Mouse (Mus musculus): ENCODE measurements around the gene Cdiptos.

The Cdiptos gene

DNA sequence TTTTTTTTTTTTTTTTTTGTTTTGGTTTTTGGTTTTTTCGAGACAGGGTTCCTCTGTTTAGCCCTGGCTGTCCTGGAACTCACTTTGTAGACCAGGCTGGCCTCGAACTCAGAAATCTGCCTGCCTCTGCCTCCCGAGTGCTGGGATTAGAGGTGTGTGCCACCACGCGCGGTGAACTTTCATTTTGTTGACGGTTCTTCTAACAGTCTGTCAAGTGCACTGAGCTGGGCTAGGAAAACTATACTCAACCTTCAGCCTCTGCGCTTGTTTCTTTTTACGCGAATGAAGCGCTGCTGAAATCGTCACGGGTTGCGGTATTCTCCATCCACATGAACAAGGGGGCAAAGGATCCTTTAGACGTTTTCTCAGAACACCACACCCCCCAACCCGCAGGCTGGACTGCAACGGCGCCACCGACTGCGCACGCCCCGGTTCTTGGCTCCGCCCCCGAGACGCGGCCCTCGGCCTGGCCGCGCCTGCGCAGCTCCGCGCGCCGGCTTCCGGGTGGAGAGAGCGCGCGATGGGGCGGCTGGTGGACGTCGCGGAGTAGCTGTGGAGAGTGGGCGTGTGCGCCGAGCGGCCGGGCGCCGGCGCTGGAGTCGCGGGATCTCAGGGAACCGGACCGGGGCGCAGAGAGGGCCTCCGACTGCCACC is 47.4 kb downstream of the Cdiptos start, which contains the start of gene Kctd13:
TSS of gene Kctd13 (plus strand) at position 496 of the 654 bp plus-strand sequence.
- peak; percentile 81 for DNase-seq (ENCODE audit: low read depth, low spot score)

DNA sequence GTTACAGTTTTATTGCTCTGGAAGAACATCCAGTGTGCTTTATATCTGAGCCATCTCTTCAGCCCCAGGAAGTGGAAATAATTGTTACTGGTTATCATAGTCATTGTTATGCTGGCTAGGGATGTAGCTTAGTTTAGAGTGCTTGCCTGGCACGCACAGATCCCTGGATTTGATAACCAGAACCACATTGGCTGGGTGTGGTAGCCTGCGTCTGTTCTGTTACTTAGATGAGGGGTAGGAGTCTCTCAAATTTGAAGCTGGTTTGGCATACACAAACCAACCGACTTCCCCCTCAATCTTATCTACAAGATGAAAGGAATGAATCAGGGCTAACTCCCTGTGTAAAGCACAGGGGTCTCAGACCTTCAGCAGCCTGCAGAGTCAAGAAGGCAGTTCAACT is 49.6 kb downstream of the Cdiptos start:
- no peak for DNase-seq (ENCODE audit: low read depth, low spot score)

DNA sequence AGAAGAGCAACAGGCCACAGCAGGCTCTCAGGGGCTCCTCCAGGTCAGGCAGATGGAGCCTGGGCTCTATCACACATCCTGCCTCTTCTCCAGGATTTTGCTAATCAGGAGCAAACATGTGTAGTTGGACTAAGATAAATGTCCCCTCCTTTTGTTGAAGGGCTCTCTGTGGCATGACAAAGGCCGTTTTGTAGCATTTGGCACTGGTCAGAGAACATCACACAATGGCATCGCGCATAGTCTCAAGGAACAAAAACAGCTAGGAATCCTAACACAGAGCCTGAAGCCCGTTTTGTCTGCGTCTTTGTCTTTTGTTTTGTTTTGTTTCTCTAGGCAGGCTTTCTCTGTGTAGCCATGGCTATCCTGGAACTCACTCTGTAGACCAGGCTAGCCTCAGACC is 51.9 kb downstream of the Cdiptos start:
- no peak for DNase-seq (ENCODE audit: low read depth, low spot score)

DNA sequence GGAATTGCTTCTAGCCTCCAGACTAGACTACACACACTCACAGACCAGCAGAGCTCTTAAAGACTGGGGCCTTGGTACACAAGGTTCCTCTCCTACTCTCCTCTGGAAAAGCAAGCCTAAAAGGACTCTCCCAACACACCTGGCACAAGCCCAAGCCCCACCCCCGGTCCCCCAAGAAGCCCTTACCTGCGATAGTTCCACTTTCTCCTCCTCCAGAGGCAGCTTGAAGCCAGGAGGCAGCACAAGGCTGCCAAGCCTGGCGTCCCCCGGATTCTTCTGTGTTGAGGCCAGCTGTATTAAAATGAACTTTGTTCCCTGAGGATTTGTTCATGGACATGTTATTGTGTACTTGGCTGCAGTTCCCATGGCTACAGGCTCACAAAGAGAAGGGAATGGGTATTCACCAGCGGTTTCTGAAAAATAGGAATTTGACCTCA is 53.3 kb downstream of the Cdiptos start, which contains the start of gene Tmem219:
TSS of gene Tmem219 (minus strand) at position 294 of the 437 bp plus-strand sequence.
- DNase-seq (ENCODE audit: low read depth, low spot score), result no peak

Measured in 3T3-L1 (cell line).